ENCODE assay signal across 20 mouse cellular contexts in the genomic region with DNA sequence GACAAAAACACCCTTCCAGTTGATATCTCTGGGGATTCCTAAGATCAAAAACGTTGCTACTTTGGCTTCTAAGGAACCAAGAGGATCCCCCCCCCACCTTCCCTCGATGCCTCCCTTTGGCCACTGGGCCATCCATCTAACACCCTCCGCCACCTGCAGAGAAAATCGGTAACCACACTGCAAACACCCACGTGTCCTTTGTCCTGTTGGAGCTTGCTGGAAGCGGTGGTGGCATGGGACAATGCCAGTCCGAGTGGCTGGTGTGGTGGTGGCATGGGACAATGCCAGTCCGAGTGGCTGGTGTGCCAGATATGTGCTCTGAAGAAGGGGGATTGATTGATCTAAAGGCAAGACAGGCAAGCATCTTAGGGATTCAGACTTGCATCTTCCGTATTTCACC. TPM values are rescaled to one million over a fixed set of nuclear protein-coding genes. Genes with fewer than 3 reads are reported as not detected.
DNase-seq lines count a peak whose midpoint lies in the region; ATAC-seq lines count a peak whose summit lies in the region.
"Had no signal": no experiment of that assay in that cellular context is flagged by ENCODE, and none has a peak within 500 bp of the region (broad histone marks: within the 10 kb centered on the region; RNA-seq: fewer than 3 reads in every experiment).

No protein-coding gene starts in this region.

- H3K4me3 ChIP-seq in hindbrain, embryonic 12.5 days = no peak overlapping the region
- no peak overlapping the region for H3K4me3 ChIP-seq in hindbrain, embryonic 16.5 days (ENCODE audit: low read length)
- 0 out of 2 replicates have a peak overlapping the region, but pooled peaks have one; percentile 42 for H3K4me3 ChIP-seq in kidney, embryonic 15.5 days (replicated peaks)
- 0 out of 2 replicates have a peak overlapping the region, but pooled peaks have one; percentile 58 for H3K4me3 ChIP-seq in embryonic facial prominence, embryonic 10.5 days
- H3K4me3 ChIP-seq in liver, embryonic 11.5 days (ENCODE audit: low read depth, low read length) = no peak overlapping the region

- DNase-seq in kidney, postnatal 4 days = no peak
- no peak for DNase-seq in embryonic facial prominence, embryonic 10.5 days (ENCODE audit: low spot score)
- DNase-seq in liver, embryonic 11.5 days (ENCODE audit: low spot score) = no peak
- no peak for DNase-seq in testis, postnatal 14 days (ENCODE audit: low spot score)
- DNase-seq in layer of hippocampus, adult 11-12 months (ENCODE audit: low spot score) = no peak
- DNase-seq: adrenal gland, postnatal 25 days; cerebellum, adult 11 months; cerebellum, postnatal 25 days; embryo, embryonic 11 days; gastrocnemius, postnatal 25 days; heart, adult 2 months; thymus, postnatal 36 days had no signal

- H3K4me2 ChIP-seq in hindbrain, embryonic 12.5 days (replicated peaks) = peak overlapping the region; percentile 62; the same call in 1 of the 2 replicates
- no peak overlapping the region for H3K4me2 ChIP-seq in hindbrain, embryonic 16.5 days (ENCODE audit: low read length)
- H3K4me2 ChIP-seq in kidney, embryonic 15.5 days = peak overlapping the region; percentile 77; the same call in 1 of the 2 replicates
- H3K4me2 ChIP-seq in liver, embryonic 11.5 days = peak overlapping the region; percentile 66; the same call in 1 of the 2 replicates

- H3K36me3 ChIP-seq in hindbrain, embryonic 12.5 days = no peaks in the 10 kb centered on the region
- H3K36me3 ChIP-seq in hindbrain, embryonic 16.5 days (ENCODE audit: control insufficient read depth, insufficient read depth, low read length) = no peaks in the 10 kb centered on the region
- H3K36me3 ChIP-seq in kidney, embryonic 15.5 days = no peaks in the 10 kb centered on the region
- no peaks in the 10 kb centered on the region for H3K36me3 ChIP-seq in embryonic facial prominence, embryonic 10.5 days (replicated peaks)
- H3K36me3 ChIP-seq in liver, embryonic 11.5 days (ENCODE audit: control insufficient read depth, insufficient read depth, low read length) = no peaks in the 10 kb centered on the region
- H3K36me3 ChIP-seq: embryonic facial prominence, embryonic 15.5 days; hindbrain, embryonic 15.5 days; midbrain, embryonic 13.5 days; neural tube, embryonic 13.5 days had no signal

- 26% methylated on average over 9 of the region's 9 CpGs for WGBS in hindbrain, embryonic 12.5 days
- whole genome bisulfite sequencing in hindbrain, embryonic 16.5 days = 27% methylated on average over 9 of the region's 9 CpGs
- WGBS in kidney, embryonic 15.5 days = 22% methylated on average over 9 of the region's 9 CpGs
- 29% methylated on average over 9 of the region's 9 CpGs for WGBS in embryonic facial prominence, embryonic 10.5 days
- 30% methylated on average over 9 of the region's 9 CpGs for WGBS in liver, embryonic 11.5 days

- no peak overlapping the region for H3K9ac ChIP-seq in hindbrain, embryonic 12.5 days
- H3K9ac ChIP-seq in hindbrain, embryonic 16.5 days (ENCODE audit: low read depth, low read length) = no peak overlapping the region
- H3K9ac ChIP-seq in kidney, embryonic 15.5 days = no peak overlapping the region
- H3K9ac ChIP-seq in liver, embryonic 11.5 days (ENCODE audit: low read depth, low read length) = no peak overlapping the region
- H3K9ac ChIP-seq: embryonic facial prominence, embryonic 15.5 days; midbrain, embryonic 13.5 days had no signal

- peaks cover 9% of the 10 kb centered on the region for H3K4me1 ChIP-seq in hindbrain, embryonic 12.5 days
- H3K4me1 ChIP-seq in hindbrain, embryonic 16.5 days (ENCODE audit: control insufficient read depth, insufficient read depth, low read depth, low read length) = peaks cover 8% of the 10 kb centered on the region
- peaks cover 18% of the 10 kb centered on the region for H3K4me1 ChIP-seq in kidney, embryonic 15.5 days
- peaks cover 22% of the 10 kb centered on the region for H3K4me1 ChIP-seq in embryonic facial prominence, embryonic 10.5 days
- peaks cover 16% of the 10 kb centered on the region for H3K4me1 ChIP-seq in liver, embryonic 11.5 days (replicated peaks; ENCODE audit: control insufficient read depth, insufficient read depth, low read length)

- H3K9me3 ChIP-seq in hindbrain, embryonic 12.5 days (replicated peaks) = no peaks in the 10 kb centered on the region
- no peaks in the 10 kb centered on the region for H3K9me3 ChIP-seq in hindbrain, embryonic 16.5 days (ENCODE audit: control insufficient read depth, low read length)
- no peaks in the 10 kb centered on the region for H3K9me3 ChIP-seq in kidney, embryonic 15.5 days (replicated peaks)
- no peaks in the 10 kb centered on the region for H3K9me3 ChIP-seq in embryonic facial prominence, embryonic 10.5 days
- no peaks in the 10 kb centered on the region for H3K9me3 ChIP-seq in liver, embryonic 11.5 days (ENCODE audit: control insufficient read depth, low read length)
- H3K9me3 ChIP-seq: embryonic facial prominence, embryonic 15.5 days; hindbrain, embryonic 15.5 days; midbrain, embryonic 13.5 days; neural tube, embryonic 13.5 days had no signal

- H3K27ac ChIP-seq in hindbrain, embryonic 12.5 days = no peak overlapping the region
- no peak overlapping the region for H3K27ac ChIP-seq in hindbrain, embryonic 16.5 days (ENCODE audit: low read depth, low read length)
- H3K27ac ChIP-seq in kidney, embryonic 15.5 days = no peak overlapping the region
- no peak overlapping the region for H3K27ac ChIP-seq in embryonic facial prominence, embryonic 10.5 days (replicated peaks)
- H3K27ac ChIP-seq in liver, embryonic 11.5 days (ENCODE audit: low read depth, low read length) = no peak overlapping the region
- H3K27ac ChIP-seq: embryonic facial prominence, embryonic 15.5 days; heart, adult 2 months; hindbrain, embryonic 15.5 days; midbrain, embryonic 13.5 days; neural tube, embryonic 13.5 days had no signal

- peaks cover 73% of the 10 kb centered on the region for H3K27me3 ChIP-seq in hindbrain, embryonic 12.5 days
- peaks cover 40% of the 10 kb centered on the region for H3K27me3 ChIP-seq in hindbrain, embryonic 16.5 days (replicated peaks; ENCODE audit: control insufficient read depth, insufficient read depth, low read length)
- H3K27me3 ChIP-seq in kidney, embryonic 15.5 days = peaks cover 77% of the 10 kb centered on the region
- H3K27me3 ChIP-seq in embryonic facial prominence, embryonic 10.5 days (replicated peaks; ENCODE audit: low read depth, poor library complexity, severe bottlenecking) = peaks cover 78% of the 10 kb centered on the region
- H3K27me3 ChIP-seq in liver, embryonic 11.5 days (replicated peaks; ENCODE audit: control insufficient read depth, insufficient read depth, low read length) = peaks cover 65% of the 10 kb centered on the region

- ATAC-seq in hindbrain, embryonic 12.5 days (ENCODE audit: low FRiP score) = no peak
- no peak for ATAC-seq in hindbrain, embryonic 16.5 days
- no peak for ATAC-seq in kidney, embryonic 15.5 days (replicated peaks; ENCODE audit: low FRiP score)
- ATAC-seq in liver, embryonic 11.5 days (replicated peaks; ENCODE audit: low FRiP score) = no peak
- ATAC-seq: forebrain, embryonic 16.5 days; midbrain, embryonic 13.5 days had no signal

RNA-seq across cellular contexts. Expression of gene Gcgr, which starts 1.1 kb away (rescaled TPM):
- polyA plus RNA-seq in hindbrain, embryonic 12.5 days (2016; fragmentation: Nextera tagmentation; extraction: Ambion mirVana) = 0.47 and 0.54 TPM in 2 replicates
- 0.92 and 1.0 TPM in 2 replicates for polyA plus RNA-seq in hindbrain, embryonic 16.5 days (2015; fragmentation: Nextera tagmentation; extraction: Ambion mirVana)
- polyA plus RNA-seq in kidney, embryonic 15.5 days (2015; fragmentation: Nextera tagmentation; extraction: Ambion mirVana) = 2.4 and 2.6 TPM in 2 replicates
- polyA plus RNA-seq in embryonic facial prominence, embryonic 10.5 days (2016; fragmentation: Nextera tagmentation; extraction: Ambion mirVana) = 0.33 and 0.62 TPM in 2 replicates
- 7.6 and 7.7 TPM in 2 replicates for polyA plus RNA-seq in liver, embryonic 11.5 days (2014; fragmentation: Nextera tagmentation; extraction: Ambion mirVana)
- polyA plus RNA-seq: forebrain, embryonic 16.5 days had no signal

RNA-seq across cellular contexts. Expression of gene Mcrip1, which starts 17.9 kb away (rescaled TPM):
- polyA plus RNA-seq in hindbrain, embryonic 12.5 days (2016; fragmentation: Nextera tagmentation; extraction: Ambion mirVana) = 210 and 219 TPM in 2 replicates
- polyA plus RNA-seq in hindbrain, embryonic 16.5 days (2015; fragmentation: Nextera tagmentation; extraction: Ambion mirVana) = 243 and 245 TPM in 2 replicates
- 199 and 212 TPM in 2 replicates for polyA plus RNA-seq in kidney, embryonic 15.5 days (2015; fragmentation: Nextera tagmentation; extraction: Ambion mirVana)
- polyA plus RNA-seq in embryonic facial prominence, embryonic 10.5 days (2016; fragmentation: Nextera tagmentation; extraction: Ambion mirVana) = 201 and 221 TPM in 2 replicates
- polyA plus RNA-seq in liver, embryonic 11.5 days (2014; fragmentation: Nextera tagmentation; extraction: Ambion mirVana) = 117 and 123 TPM in 2 replicates

RNA-seq across cellular contexts. Expression of gene Ppp1r27, which starts 19.3 kb away (rescaled TPM):
- not detected in 2 replicates for polyA plus RNA-seq in hindbrain, embryonic 12.5 days (2016; fragmentation: Nextera tagmentation; extraction: Ambion mirVana)
- 0.64 TPM in 1 of 2 replicates, not detected in the other for polyA plus RNA-seq in hindbrain, embryonic 16.5 days (2015; fragmentation: Nextera tagmentation; extraction: Ambion mirVana)
- 0.49 and 1.4 TPM in 2 replicates for polyA plus RNA-seq in kidney, embryonic 15.5 days (2015; fragmentation: Nextera tagmentation; extraction: Ambion mirVana)
- polyA plus RNA-seq in embryonic facial prominence, embryonic 10.5 days (2016; fragmentation: Nextera tagmentation; extraction: Ambion mirVana) = not detected in 2 replicates
- polyA plus RNA-seq in liver, embryonic 11.5 days (2014; fragmentation: Nextera tagmentation; extraction: Ambion mirVana) = not detected in 2 replicates
- polyA plus RNA-seq: forebrain, embryonic 16.5 days; hindbrain, embryonic 15.5 days; midbrain, embryonic 13.5 days; neural tube, embryonic 13.5 days had no signal

RNA-seq across cellular contexts. Expression of gene Slc25a10, which starts 40.0 kb away (rescaled TPM):
- 37.7 and 38.0 TPM in 2 replicates for polyA plus RNA-seq in hindbrain, embryonic 12.5 days (2016; fragmentation: Nextera tagmentation; extraction: Ambion mirVana)
- 31.2 and 31.5 TPM in 2 replicates for polyA plus RNA-seq in hindbrain, embryonic 16.5 days (2015; fragmentation: Nextera tagmentation; extraction: Ambion mirVana)
- polyA plus RNA-seq in kidney, embryonic 15.5 days (2015; fragmentation: Nextera tagmentation; extraction: Ambion mirVana) = 84.6 and 91.9 TPM in 2 replicates
- 68.6 and 69.4 TPM in 2 replicates for polyA plus RNA-seq in embryonic facial prominence, embryonic 10.5 days (2016; fragmentation: Nextera tagmentation; extraction: Ambion mirVana)
- 65.5 and 70.6 TPM in 2 replicates for polyA plus RNA-seq in liver, embryonic 11.5 days (2014; fragmentation: Nextera tagmentation; extraction: Ambion mirVana)

RNA-seq across cellular contexts. Expression of gene P4hb, which starts 41.4 kb away (rescaled TPM):
- 473 and 486 TPM in 2 replicates for polyA plus RNA-seq in hindbrain, embryonic 12.5 days (2016; fragmentation: Nextera tagmentation; extraction: Ambion mirVana)
- 252 and 298 TPM in 2 replicates for polyA plus RNA-seq in hindbrain, embryonic 16.5 days (2015; fragmentation: Nextera tagmentation; extraction: Ambion mirVana)
- 718 and 736 TPM in 2 replicates for polyA plus RNA-seq in kidney, embryonic 15.5 days (2015; fragmentation: Nextera tagmentation; extraction: Ambion mirVana)
- 556 and 565 TPM in 2 replicates for polyA plus RNA-seq in embryonic facial prominence, embryonic 10.5 days (2016; fragmentation: Nextera tagmentation; extraction: Ambion mirVana)
- polyA plus RNA-seq in liver, embryonic 11.5 days (2014; fragmentation: Nextera tagmentation; extraction: Ambion mirVana) = 648 and 680 TPM in 2 replicates

Comparison
In these comparisons a context has a peak if more than half of its experiments do, and no peak if none do; other contexts are left out.
1. H3K4me3 ChIP-seq: peak in kidney, embryonic 15.5 days (single experiment) and embryonic facial prominence, embryonic 10.5 days (single experiment); none in hindbrain, embryonic 12.5 days (single experiment), hindbrain, embryonic 16.5 days (single experiment) and liver, embryonic 11.5 days (single experiment).